Mouse (Mus musculus) ovary, postnatal 36 days (tissue): ENCODE data around the gene Tppp3.

Source experiments
- DNase-seq: peaks from one replicate; pipeline ENCODE4 v3.0.0; 2022; ENCODE audit warnings: low spot score, mixed read lengths

Tppp3 gene

DNA sequence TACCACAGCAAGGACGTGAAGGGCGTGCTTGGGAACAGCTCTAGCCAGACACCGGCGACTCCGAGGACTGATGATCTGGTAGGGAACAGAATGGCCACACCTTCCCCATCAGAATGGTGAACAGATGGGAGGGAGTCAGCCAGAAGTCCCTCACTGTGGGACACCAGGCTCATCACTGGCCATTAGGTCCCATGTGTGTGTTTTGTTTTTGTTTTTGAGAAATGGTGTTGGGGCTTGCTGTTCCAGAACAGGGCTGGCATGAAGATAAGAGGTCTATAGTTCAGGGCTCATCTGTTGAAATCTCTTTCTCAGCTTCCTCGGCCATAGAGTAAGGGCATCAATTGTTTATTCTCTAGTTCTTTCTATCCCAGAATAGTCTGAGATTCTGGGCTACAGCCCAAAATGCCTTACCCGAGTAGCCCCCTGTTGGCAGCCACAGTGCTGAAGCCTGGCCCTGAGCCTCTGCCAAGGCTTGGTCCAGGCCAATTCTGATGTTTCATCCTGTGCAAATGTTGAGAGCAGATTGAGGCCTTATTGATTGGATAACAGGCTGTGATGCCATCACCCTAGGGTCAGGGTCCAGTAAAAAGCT lies 4.5 kb downstream of the Tppp3 start:
- DNase-seq, result peak; percentile 69

GRCm38 (mm10) chr8:105466246-105466645 lies 5.1 kb downstream of the Tppp3 start:
- DNase-seq, result no peak

DNA sequence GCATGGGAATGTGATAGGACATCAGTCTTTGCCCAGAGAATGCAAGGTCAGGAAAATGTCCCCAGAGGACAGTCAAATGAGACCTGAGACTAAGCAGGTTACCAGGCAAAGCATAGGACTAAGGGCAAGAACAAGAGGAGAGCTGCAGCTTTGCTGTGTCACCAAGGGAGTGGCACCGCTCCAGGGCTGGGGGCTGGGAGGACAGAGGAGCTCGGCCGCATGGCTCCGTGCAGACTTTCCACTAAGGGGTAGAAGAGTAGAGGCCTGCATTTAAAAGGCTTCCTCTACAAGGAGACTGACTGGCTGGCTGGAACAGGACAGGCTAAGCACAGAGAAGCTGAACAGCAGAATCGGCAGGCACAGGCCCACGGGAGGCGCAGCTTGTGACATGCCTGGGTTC lies 6.7 kb downstream of the Tppp3 start:
- DNase-seq, result no peak

DNA sequence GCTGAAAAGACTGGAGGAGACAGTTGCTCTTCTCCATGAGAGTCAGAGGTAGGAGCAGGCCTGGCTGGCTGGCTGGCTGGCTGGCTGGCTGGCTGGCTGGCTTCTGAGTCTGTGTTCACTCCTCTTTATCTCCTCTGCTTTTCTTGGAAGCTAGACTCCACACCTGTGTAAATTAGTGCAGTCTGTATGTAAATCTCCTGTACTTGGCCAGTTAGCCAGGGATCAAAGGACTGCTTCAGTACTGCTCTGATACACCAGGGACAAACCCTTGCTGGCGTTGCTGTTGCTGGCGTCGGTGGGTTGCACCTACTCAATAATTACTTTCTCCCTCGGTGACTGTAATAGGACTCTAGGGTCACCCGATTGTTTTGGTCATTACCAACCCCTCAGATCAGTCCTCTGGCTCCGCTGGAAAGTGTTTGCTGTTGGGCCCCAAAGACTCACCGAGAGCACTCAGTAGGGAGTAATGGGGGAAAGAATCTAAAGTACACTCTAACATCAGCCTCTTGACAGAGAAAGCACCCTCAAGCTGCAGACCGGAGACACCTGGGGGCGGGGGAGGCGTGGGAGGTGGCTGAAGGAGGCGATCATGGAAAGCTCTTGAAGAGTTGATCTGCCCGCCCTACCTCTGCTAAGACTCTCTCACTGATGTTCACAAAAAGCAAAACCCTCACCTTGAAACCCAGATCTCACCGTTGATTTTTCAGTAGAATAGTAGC lies 10.1 kb downstream of the Tppp3 start:
- no peak for DNase-seq

GRCm38 (mm10) chr8:105455218-105455617 lies 16.1 kb downstream of the Tppp3 start:
- no peak for DNase-seq

GRCm38 (mm10) chr8:105454088-105454487 lies 17.2 kb downstream of the Tppp3 start:
- DNase-seq, result no peak

DNA sequence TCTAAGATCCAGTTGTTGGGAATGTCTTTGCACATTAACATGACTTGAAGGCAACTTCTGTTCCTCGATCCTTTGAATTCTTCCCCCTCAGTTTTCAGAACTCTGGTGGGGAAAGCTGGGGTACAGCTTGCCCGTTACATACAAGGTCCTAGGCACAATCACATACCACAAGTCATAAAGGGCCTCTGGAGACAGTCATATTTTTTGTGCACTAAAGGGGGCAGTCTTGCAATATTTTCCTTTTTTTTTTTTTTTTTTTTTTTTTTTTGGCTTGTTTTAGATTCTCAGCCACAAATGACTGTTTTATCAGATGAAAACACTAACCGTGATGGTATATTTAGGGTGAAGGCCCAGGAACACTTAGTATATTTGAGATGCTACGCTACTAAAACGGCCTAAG lies 18.0 kb downstream of the Tppp3 start:
- no peak for DNase-seq

DNA sequence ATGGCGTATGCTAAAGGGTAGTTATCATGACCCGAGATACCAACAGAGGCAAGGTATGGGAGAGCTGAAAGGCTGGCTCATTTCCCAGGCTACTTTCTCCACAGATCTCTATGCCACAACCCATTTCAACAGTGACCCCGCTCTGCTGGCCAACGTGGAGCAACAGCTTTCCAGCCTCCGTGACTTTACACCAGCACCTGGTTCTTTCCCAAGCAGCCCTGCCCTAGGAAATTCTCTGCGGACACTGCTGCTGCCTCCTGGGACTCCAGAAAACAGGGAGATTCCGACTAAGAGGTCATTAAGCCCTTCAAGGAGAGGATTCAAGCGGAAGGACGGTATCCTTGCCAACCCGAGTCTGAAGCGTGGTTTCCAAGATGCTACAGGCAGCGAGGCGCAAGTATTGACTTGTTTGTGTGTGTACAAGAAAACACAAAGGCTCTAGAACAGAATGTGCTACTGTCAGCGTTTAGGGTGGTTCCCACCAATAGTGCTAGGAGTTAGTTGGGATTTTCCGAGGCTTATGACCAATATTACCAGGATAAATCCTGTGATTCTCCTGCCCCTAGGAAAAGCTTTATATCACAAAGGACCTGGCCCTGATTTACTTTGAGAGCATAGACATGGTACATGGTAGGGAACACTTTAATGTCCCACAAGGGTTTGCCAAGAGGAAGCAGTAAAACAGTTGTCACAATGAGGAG lies 19.3 kb downstream of the Tppp3 start:
- DNase-seq, result no peak

DNA sequence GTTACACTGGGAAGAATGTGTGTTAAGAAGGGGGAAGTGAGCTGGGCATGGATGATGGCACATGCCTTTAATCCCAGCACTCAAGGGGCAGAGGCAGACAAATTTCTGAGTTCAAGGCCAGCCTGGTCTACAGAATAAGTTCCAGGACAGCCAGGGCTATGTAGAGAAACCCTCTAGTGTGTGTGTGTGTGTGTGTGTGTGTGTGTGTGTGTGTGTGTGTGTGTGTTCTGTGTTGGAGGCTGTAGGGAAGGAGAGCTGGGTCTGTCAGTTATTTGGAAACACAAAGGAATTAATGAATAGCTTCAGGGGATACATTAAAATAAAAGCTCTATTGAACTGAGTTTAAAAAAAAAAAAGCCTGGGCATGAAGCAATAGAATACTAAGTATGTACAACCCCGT lies 20.3 kb downstream of the Tppp3 start:
- DNase-seq, result no peak

- DNase-seq, result no peak
Measured at GRCm38 (mm10) chr8:105448596-105448995, 22.7 kb downstream of the Tppp3 start.

DNA sequence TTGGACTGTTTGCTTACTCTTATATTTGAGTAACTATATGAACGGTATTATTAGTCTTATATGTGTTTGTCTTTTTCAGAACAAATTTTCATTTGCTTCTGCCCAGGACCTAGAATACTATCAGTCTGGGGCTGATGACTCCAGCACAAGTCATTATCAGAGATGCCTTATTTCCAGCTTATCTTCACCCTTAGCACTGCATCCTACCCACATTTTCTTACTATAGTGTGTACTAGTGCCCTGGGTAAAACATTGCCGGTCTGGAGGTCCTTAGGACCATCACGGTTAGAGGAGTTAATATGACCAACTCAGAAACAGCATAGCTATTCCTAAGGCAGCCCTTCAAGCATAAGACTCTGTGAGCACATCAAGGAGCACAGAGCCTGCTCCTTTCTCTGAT lies 23.1 kb downstream of the Tppp3 start:
- DNase-seq, result no peak

DNA sequence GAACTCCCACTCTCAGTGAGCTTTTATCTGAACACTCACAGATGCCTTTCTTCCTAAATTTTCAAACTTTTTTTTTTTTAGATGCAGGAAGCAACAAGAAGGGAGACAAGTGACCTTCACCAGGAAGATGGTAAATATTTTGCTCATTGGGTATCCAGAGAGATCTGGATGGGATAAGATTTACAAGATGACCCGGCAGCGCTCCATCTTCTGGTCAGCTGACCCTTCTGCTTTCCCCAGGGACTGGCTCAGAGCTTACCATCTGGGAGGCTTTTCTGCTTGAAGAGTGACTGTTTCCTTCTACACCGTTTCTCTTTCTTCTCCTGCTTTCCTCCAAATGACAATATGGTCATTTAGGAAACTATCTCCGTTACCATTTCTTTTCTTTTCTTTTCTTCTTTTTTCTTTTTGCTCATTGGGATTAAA lies 25.2 kb downstream of the Tppp3 start:
- no peak for DNase-seq

GRCm38 (mm10) chr8:105445296-105446126 lies 25.8 kb downstream of the Tppp3 start:
- DNase-seq, result no peak

GRCm38 (mm10) chr8:105442661-105443060 lies 28.7 kb downstream of the Tppp3 start:
- no peak for DNase-seq

DNA sequence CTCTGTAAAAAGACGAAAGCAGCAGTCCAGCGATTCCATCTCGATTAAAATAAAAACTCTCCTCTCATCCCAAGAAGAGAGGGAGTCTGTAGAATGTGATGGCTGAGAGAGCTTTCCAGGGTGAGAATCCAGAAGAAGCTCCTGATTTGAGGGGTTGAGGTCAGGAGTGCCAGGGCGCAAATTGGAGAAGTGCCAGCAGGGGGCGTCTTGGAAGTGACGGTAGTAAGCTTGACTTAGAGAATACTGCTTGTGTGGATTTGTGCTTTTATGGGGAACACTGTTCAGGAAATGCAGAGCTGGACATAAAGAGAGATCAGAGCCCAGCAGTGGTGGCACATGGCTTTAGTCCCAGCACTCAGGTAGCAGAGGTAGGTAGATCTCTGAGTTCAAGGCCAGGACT lies 29.9 kb downstream of the Tppp3 start:
- peak; percentile 53 for DNase-seq

DNA sequence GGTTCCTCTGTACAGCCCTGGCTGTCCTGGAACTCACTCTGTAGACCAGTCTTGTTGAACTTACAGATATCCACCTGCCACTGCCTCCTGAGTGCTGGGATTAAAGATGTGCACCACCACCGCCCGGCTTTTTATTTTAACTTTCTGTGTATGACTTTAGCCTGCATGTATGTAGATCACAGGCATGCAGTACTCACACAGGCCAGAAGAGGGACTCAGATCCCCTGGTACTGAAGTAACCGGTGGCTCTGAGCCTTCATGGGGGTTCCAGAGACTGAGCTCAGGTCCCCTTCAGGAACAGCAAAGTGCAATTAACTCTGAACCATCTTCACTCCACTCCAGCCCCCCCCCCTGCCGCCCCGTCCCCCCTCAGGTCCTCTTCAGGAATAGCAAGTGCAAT lies 32.5 kb downstream of the Tppp3 start:
- no peak for DNase-seq

- DNase-seq, result no peak
Measured at GRCm38 (mm10) chr8:105437078-105437748, 34.1 kb downstream of the Tppp3 start.

GRCm38 (mm10) chr8:105436218-105436617 lies 35.1 kb downstream of the Tppp3 start:
- no peak for DNase-seq

DNA sequence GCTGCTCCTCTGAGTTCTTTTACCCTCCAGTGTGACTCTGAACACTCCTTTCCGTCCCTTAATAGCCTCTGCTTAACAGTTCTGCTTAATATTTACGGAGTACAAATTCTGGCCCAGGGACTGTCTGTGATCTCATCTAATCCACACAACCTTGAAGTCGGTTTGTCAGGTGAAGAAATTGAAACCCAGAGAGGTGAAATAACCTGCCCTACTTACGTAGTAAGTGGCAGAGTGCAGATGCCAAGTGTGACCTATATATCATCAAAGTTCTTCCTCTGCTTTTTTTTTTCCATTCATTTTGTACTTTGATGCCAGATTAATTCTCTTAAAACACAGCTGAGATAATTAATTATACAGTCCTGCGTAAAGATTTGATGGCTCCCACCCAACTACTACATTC lies 37.2 kb downstream of the Tppp3 start:
- no peak for DNase-seq

DNA sequence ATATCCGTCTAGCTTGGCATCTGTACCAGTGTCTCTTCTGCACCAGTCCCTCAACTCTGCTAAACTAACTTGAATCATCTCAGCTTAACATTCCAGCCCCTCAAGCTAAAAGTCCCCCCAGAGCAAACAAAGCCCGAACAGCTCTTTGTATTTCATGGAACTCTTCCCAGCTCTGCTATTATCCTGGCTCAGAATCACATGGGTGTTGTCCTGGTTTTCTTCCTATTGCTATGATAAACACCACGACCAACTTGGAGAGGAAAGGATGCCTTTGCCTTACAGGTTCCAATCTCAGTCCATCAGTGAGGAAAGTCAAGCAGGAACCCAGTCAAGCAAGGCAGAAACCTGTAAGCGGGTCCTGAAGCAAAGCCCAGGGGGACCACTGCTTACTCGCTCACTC lies 37.8 kb downstream of the Tppp3 start:
- no peak for DNase-seq

- no peak for DNase-seq
Measured at GRCm38 (mm10) chr8:105433021-105433420, 38.3 kb downstream of the Tppp3 start.
